Mouse (Mus musculus): ENCODE measurements around the gene Kcnq4.

DNA sequence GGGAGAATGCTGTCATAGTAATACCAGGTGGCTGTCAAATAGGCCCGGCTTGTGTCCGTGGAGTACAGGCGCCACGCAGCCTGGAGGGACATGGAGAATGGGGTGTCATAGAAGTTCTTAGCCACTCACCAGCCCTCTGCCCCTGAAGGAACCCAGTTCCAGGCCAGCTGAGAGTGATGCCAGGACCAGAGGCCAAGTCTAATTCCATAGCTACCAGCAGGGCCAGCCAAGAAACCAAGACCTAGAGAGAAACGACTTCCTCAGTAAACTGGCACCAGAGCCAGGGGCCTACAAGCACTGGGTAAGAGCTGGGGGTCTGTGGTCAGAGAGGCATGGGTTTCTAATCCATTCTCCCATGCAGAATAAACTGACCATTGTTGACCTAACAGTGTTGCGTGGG lies 35.4 kb downstream of the Kcnq4 start:
- TF ChIP-seq GATA1 (IDR thresholded peaks at IDR 0.05; ENCODE audit: low read length) (no peak), TAL1 (IDR thresholded peaks at IDR 0.05; ENCODE audit: low read length) (no peak)

Data from erythroblast, embryonic 14.5 days (primary cell).